Mouse (Mus musculus): ENCODE results near the gene Gm49366. TPM values are rescaled to one million over a fixed set of nuclear protein-coding genes. Genes with fewer than 3 reads are reported as not detected.
"Not testable (repeated sequence)": the region's sequence is repeated elsewhere in the genome, so short reads cannot be mapped to it uniquely, and the experiment has no call there.

The Gm49366 gene
- not detected in 2 replicates for polyA plus RNA-seq (2016; fragmentation: Nextera tagmentation; extraction: Ambion mirVana)

DNA sequence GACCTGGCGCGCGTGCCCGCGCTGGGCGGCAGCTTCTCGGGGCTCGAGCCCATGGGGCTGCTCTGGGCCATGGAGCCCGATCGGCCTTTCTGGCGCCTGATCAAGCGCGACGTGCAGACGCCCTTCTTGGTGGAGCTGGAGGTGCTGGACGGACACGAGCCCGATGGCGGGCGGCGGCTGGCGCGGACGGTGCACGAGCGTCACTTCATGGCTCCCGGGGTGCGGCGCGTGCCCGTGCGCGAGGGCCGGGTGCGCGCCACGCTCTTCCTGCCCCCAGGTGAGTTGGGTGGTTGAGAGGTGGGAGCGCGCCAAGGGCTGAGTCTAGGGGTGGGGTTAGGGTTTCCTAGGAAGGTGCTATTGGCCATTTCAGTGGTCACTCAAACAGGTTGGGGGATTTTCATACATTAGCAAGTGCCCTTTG is at the start of gene Gm49366:
Gene Gm49366 (plus strand): TSS at position 245 of the 421 bp plus-strand sequence.
- not testable (repeated sequence) for ATAC-seq (ENCODE audit: low FRiP score, low read depth); H3K4me1 ChIP-seq; H3K36me3 ChIP-seq; H3K9me3 ChIP-seq; H3K27ac ChIP-seq; H3K27me3 ChIP-seq (replicated peaks)
- H3K4me2 ChIP-seq (replicated peaks) = peak within 1 kb of the TSS; percentile 65
- peak within 1 kb of the TSS; percentile 41 for H3K4me3 ChIP-seq
- H3K9ac ChIP-seq = peak within 1 kb of the TSS; percentile 51
- WGBS = 3% methylated on average over 39 of the region's 39 CpGs

DNA sequence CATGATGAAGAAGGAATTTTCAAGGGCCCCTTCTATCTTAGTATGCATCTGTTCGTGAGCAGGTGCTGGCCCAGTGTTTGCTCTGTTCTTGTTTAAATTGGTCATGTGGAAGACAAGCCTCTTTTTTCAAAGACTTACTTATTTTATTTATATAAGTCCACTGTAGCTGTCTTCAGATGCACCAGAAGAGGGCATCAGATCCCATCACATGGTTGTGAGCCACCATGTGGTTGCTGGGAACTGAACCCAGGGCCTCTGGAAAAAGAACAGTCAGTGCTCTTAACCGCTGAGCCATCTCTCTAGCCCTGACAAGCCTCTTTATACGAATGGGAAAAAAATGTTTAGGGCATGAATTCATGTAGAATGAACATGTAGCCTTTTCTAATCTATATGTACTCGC is 49.4 kb upstream of the Gm49366 start:
- Histone ChIP-seq H3K4me2 (replicated peaks) (no peak overlapping the region), H3K4me3 (no peak overlapping the region), H3K27me3 (replicated peaks) (no peaks in the 10 kb centered on the region), H3K4me1 (peaks cover 4% of the 10 kb centered on the region; the same call in 1 of the 2 replicates), H3K27ac (no peak overlapping the region), H3K9ac (no peak overlapping the region), H3K36me3 (peaks cover 3% of the 10 kb centered on the region; the same call in 1 of the 2 replicates), H3K9me3 (no peaks in the 10 kb centered on the region)
- ATAC-seq (ENCODE audit: low FRiP score, low read depth) = no peak
- WGBS = 96% methylated on average over 4 of the region's 4 CpGs

DNA sequence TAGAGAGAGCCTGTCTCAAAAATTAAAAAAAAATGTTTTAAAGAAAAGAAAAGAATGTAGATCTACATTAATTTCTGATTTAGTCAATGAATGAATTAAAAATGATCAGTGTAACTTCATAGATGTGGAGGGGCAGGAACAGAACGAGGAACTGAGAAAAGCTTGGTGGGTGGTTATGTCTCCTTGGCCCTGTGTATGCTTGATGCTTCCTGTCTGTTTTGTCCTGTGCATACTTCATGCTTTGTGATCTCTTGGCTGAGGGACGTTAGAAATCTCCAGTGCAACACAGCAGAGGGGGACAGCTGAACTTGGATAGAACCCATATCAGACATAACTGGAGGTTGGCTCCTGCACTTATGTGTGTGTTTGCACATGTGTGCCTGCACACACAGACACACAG is 41.5 kb upstream of the Gm49366 start:
- no peak for ATAC-seq (ENCODE audit: low FRiP score, low read depth)
- no peaks in the 10 kb centered on the region for H3K4me1 ChIP-seq
- peaks cover 3% of the 10 kb centered on the region; the same call in 1 of the 2 replicates for H3K36me3 ChIP-seq
- 0 out of 2 replicates have a peak, but pooled peaks cover 5% of the 10 kb centered on the region for H3K9me3 ChIP-seq
- 76% methylated on average over 2 of the region's 2 CpGs for WGBS
- H3K4me3 ChIP-seq = no peak overlapping the region
- H3K4me2 ChIP-seq (replicated peaks) = no peak overlapping the region
- H3K27me3 ChIP-seq (replicated peaks) = no peaks in the 10 kb centered on the region
- no peak overlapping the region for H3K9ac ChIP-seq
- no peak overlapping the region for H3K27ac ChIP-seq

- Histone ChIP-seq H3K9me3 (0 out of 2 replicates have a peak, but pooled peaks cover 7% of the 10 kb centered on the region), H3K4me2 (replicated peaks) (no peak overlapping the region), H3K36me3 (no peaks in the 10 kb centered on the region), H3K27ac (no peak overlapping the region), H3K4me1 (no peaks in the 10 kb centered on the region), H3K27me3 (replicated peaks) (no peaks in the 10 kb centered on the region), H3K4me3 (no peak overlapping the region), H3K9ac (no peak overlapping the region)
- no peak for ATAC-seq (ENCODE audit: low FRiP score, low read depth)
- 66% methylated on average over 11 of the region's 11 CpGs for WGBS
These were observed 40.2 kb upstream of the Gm49366 start for GRCm38 (mm10) chr12:83998341-83999107.

DNA sequence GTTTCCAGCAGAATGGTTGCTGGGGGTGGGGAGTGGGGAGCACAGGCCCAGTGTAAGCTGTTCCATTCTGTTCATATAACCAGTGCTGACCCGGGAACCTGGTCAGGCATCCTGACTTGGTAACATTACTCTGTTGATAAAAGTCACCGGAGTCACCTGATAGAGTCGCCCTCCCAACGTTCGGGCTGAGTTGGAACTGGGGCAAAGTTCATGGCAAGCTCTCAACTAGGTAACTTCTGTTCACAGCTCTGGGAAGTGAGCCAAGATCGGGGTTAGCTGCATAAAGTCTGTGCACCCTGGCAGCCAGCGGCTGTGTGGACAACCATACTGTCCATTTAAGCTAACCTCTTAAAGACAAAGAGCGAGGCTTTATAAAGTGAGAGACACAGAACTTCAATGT is 39.5 kb upstream of the Gm49366 start:
- not testable (repeated sequence) for H3K27me3 ChIP-seq (replicated peaks); H3K36me3 ChIP-seq; H3K4me3 ChIP-seq; H3K9me3 ChIP-seq; H3K27ac ChIP-seq; H3K4me1 ChIP-seq; H3K4me2 ChIP-seq (replicated peaks); H3K9ac ChIP-seq; ATAC-seq (ENCODE audit: low FRiP score, low read depth)
- 87% methylated on average over 8 of the region's 8 CpGs for WGBS

GRCm38 (mm10) chr12:84000418-84000817 is 38.3 kb upstream of the Gm49366 start:
- no peak for ATAC-seq (ENCODE audit: low FRiP score, low read depth)
- no peaks in the 10 kb centered on the region for H3K36me3 ChIP-seq
- H3K27me3 ChIP-seq (replicated peaks) = no peaks in the 10 kb centered on the region
- no peak overlapping the region for H3K9ac ChIP-seq
- H3K4me2 ChIP-seq (replicated peaks) = no peak overlapping the region
- WGBS = 51% methylated on average over 3 of the region's 3 CpGs
- H3K4me1 ChIP-seq = no peaks in the 10 kb centered on the region
- no peak overlapping the region for H3K4me3 ChIP-seq
- 0 out of 2 replicates have a peak, but pooled peaks cover 7% of the 10 kb centered on the region for H3K9me3 ChIP-seq
- no peak overlapping the region for H3K27ac ChIP-seq

- no peak overlapping the region for H3K4me2 ChIP-seq (replicated peaks)
- H3K9me3 ChIP-seq = 0 out of 2 replicates have a peak, but pooled peaks cover 7% of the 10 kb centered on the region
- WGBS = 89% methylated on average over 1 of the region's 1 CpGs
- peaks cover 1% of the 10 kb centered on the region; the same call in 1 of the 2 replicates for H3K4me1 ChIP-seq
- no peak overlapping the region for H3K9ac ChIP-seq
- no peak overlapping the region for H3K4me3 ChIP-seq
- no peaks in the 10 kb centered on the region for H3K27me3 ChIP-seq (replicated peaks)
- no peaks in the 10 kb centered on the region for H3K36me3 ChIP-seq
- no peak for ATAC-seq (ENCODE audit: low FRiP score, low read depth)
- H3K27ac ChIP-seq = no peak overlapping the region
These were observed 34.9 kb upstream of the Gm49366 start for GRCm38 (mm10) chr12:84003866-84004265.

DNA sequence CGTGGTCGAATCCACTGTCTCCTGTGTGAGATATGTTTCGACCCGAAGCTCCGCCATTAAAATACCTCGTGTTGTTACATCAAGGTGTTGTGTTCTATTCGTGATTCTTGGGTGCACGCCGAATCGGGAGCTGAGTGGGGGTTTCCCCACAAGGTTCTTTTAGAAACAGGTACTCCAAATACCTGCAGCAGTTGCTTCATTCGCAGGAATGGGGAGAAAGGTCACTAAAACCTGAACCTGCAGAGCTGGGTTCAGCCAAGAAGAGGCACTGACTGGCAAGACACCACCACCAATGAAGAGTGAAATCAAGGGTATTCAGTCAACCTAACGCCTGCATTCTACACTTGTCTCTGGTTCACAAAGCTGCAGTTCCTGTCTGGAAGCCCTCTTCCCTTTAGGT is 30.5 kb upstream of the Gm49366 start:
- Histone ChIP-seq H3K27ac (peak overlapping the region; percentile 27; the same call in 1 of the 2 replicates), H3K4me1 (peaks cover 24% of the 10 kb centered on the region), H3K9ac (no peak overlapping the region), H3K4me2 (replicated peaks) (peak overlapping the region; percentile 60; the same call in 1 of the 2 replicates), H3K9me3 (no peaks in the 10 kb centered on the region), H3K36me3 (no peaks in the 10 kb centered on the region), H3K27me3 (replicated peaks) (no peaks in the 10 kb centered on the region), H3K4me3 (no peak overlapping the region)
- no peak for ATAC-seq (ENCODE audit: low FRiP score, low read depth)
- WGBS = 91% methylated on average over 12 of the region's 12 CpGs

DNA sequence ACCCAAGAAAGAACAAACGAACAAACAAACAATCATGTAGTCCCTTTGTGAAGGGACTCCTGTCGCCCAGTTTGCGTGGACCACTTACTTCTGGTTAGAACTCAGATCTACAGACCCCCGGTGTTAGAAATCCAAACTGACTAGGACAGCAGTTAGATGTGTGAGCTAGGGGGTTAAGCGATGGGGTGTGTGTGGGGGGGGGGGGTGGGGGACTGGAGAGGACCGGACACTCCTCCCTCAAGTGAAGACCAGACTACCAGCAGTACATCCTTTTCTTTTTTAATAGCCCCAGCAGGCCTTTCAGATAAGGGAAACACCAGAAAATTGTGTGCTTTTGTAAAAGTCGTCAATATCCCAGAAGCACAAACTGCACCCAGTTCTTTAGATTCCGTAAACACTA is 30.0 kb upstream of the Gm49366 start:
- peak overlapping the region; percentile 27; the same call in 1 of the 2 replicates for H3K27ac ChIP-seq
- no peaks in the 10 kb centered on the region for H3K9me3 ChIP-seq
- H3K9ac ChIP-seq = no peak overlapping the region
- H3K27me3 ChIP-seq (replicated peaks) = no peaks in the 10 kb centered on the region
- 0 out of 2 replicates have a peak overlapping the region, but pooled peaks have one; percentile 46 for H3K4me3 ChIP-seq
- peaks cover 24% of the 10 kb centered on the region for H3K4me1 ChIP-seq
- WGBS = 51% methylated on average over 8 of the region's 8 CpGs
- ATAC-seq (ENCODE audit: low FRiP score, low read depth) = peak; percentile 45
- no peaks in the 10 kb centered on the region for H3K36me3 ChIP-seq
- peak overlapping the region; percentile 60 for H3K4me2 ChIP-seq (replicated peaks)

GRCm38 (mm10) chr12:84009171-84009965 is 29.4 kb upstream of the Gm49366 start, which contains the start of gene Acot1:
Acot1 (plus strand) TSS chr12:84009490.
- H3K27me3 ChIP-seq (replicated peaks); H3K36me3 ChIP-seq; H3K9me3 ChIP-seq: not testable (repeated sequence)
- H3K4me3 ChIP-seq = peak within 1 kb of the TSS; percentile 46
- H3K9ac ChIP-seq = peak within 1 kb of the TSS; percentile 66
- H3K4me1 ChIP-seq = peaks cover 24% of the 10 kb centered on the region
- H3K4me2 ChIP-seq (replicated peaks) = peak within 1 kb of the TSS; percentile 60
- peak within 1 kb of the TSS; percentile 27; the same call in 1 of the 2 replicates for H3K27ac ChIP-seq
- ATAC-seq (ENCODE audit: low FRiP score, low read depth) = peak; percentile 92
- WGBS = 1% methylated on average over 69 of the region's 70 CpGs

DNA sequence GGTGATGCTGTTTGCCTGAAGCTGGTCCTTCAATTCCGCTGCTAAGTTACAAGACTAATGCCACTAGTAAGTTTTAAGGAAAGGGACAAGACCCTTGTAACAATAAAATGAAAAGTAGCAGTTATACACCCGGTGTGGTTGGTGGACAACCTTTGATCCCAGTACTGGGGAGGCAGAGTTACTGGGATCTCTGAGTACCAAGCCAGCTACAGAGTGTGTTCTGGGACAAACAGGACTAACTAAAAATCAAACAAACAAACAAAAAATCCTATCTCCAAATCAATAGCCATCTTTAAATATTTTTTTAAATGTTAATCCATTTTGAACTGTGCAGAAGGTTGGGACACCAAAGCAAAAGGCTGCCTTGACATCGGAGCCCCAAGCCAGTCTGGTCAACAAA is 28.5 kb upstream of the Gm49366 start:
- Histone ChIP-seq H3K36me3 (no peaks in the 10 kb centered on the region), H3K4me2 (replicated peaks) (peak overlapping the region; percentile 60), H3K27me3 (replicated peaks) (no peaks in the 10 kb centered on the region), H3K27ac (no peak overlapping the region), H3K9me3 (no peaks in the 10 kb centered on the region), H3K4me1 (peaks cover 24% of the 10 kb centered on the region), H3K9ac (peak overlapping the region; percentile 66), H3K4me3 (peak overlapping the region; percentile 46)
- ATAC-seq (ENCODE audit: low FRiP score, low read depth) = no peak
- WGBS = 72% methylated on average over 3 of the region's 3 CpGs

All from neural tube, embryonic 12.5 days (tissue).